Mouse (Mus musculus): ENCODE data around the gene Yrdc. TPM values are rescaled to one million over a fixed set of nuclear protein-coding genes. Genes with fewer than 3 reads are reported as not detected.

The Yrdc gene
- polyA plus RNA-seq, 1 experiment from 2014 or later, result 37.6 TPM

GRCm38 (mm10) chr4:124893769-124894168 lies 43.3 kb downstream of the Yrdc start:
- H3K27me3 ChIP-seq, result peaks cover 77% of the 10 kb centered on the region
- WGBS, result 26% methylated on average over 6 of the region's 6 CpGs

DNA sequence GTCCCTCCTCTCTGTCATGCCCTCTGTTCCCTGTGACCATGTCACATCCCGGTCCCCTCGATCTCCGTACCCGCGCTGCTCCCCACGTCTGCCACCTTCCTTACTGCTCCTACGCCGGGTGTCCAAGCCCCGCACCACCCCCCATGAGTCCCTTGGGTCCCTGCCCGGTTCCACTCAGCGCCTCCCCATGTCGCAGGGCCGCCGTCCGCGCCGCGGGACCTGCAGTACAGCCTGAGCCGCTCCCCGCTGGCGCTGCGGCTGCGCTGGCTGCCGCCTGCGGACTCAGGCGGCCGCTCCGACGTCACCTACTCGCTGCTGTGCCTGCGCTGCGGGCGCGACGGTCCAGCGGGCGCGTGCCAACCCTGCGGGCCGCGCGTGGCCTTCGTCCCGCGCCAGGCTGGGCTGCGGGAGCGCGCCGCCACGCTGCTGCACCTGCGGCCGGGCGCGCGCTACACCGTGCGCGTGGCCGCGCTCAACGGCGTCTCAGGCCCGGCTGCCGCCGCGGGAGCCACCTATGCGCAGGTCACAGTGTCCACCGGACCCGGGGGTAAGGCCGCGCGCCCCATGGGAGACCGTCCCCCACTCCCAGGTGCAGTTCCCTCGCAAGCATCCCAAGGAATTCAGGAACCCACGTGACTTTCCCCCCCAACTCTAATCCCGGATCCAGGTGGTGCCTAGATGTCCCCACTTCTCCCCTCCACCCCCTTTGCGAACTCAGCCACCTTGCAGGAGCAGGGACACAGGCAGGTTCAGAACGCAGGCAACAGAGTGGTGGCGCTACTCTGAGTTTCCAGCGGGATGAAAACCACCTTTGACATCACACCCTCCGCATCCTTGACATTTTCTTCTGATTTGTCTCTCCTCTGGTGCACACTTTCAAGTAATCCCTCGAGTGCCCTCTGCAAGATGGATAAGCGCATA lies 44.3 kb downstream of the Yrdc start:
- no peaks in the 10 kb centered on the region for H3K9me3 ChIP-seq (replicated peaks)
- no peaks in the 10 kb centered on the region for H3K36me3 ChIP-seq
- peaks cover 80% of the 10 kb centered on the region for H3K27me3 ChIP-seq
- H3K4me3 ChIP-seq (replicated peaks), result peak overlapping the region; percentile 43
- no peak overlapping the region for H3K9ac ChIP-seq
- no peak overlapping the region for H3K27ac ChIP-seq (replicated peaks)
- 1% methylated on average over 83 of the region's 83 CpGs for WGBS
- peaks cover 10% of the 10 kb centered on the region for H3K4me1 ChIP-seq
- no peak for ATAC-seq (ENCODE audit: insufficient number of reproducible peaks, low FRiP score, low TSS enrichment, low read depth)
- H3K4me2 ChIP-seq (replicated peaks), result peak overlapping the region; percentile 68

More at GRCm38 (mm10) chr4:124893769-124894168, 43.3 kb downstream of the Yrdc start:
- Histone ChIP-seq H3K36me3 (no peaks in the 10 kb centered on the region), H3K4me3 (replicated peaks) (no peak overlapping the region), H3K4me1 (peaks cover 10% of the 10 kb centered on the region), H3K4me2 (replicated peaks) (no peak overlapping the region), H3K9ac (no peak overlapping the region), H3K9me3 (replicated peaks) (no peaks in the 10 kb centered on the region), H3K27ac (replicated peaks) (no peak overlapping the region)
- no peak for ATAC-seq (ENCODE audit: insufficient number of reproducible peaks, low FRiP score, low TSS enrichment, low read depth)

DNA sequence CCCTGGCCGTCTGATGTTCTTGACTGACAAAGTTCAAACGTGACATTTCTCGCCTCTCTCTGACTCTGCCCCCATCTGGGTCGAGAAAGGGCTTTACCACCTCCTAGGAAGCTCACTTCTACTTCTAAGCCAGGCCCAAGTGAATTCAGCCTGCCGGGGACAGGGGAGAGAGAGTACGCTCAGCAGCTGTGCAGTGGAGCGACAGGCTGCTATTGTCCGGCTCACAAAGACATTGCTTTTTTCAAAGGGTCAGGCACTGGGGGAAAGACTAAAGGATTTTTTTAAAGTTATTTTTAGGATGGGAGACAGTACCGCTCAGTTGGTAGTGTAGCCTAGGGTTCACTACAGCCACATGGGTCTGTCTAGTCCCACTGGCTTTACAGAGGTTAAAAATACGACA lies 47.9 kb downstream of the Yrdc start:
- Histone ChIP-seq H3K9ac (no peak overlapping the region), H3K27ac (replicated peaks) (no peak overlapping the region), H3K36me3 (no peaks in the 10 kb centered on the region), H3K4me3 (replicated peaks) (no peak overlapping the region), H3K9me3 (replicated peaks) (no peaks in the 10 kb centered on the region), H3K4me1 (peaks cover 10% of the 10 kb centered on the region), H3K27me3 (peaks cover 57% of the 10 kb centered on the region), H3K4me2 (replicated peaks) (no peak overlapping the region)
- ATAC-seq (ENCODE audit: insufficient number of reproducible peaks, low FRiP score, low TSS enrichment, low read depth), result no peak
- 51% methylated on average over 10 of the region's 10 CpGs for WGBS

GRCm38 (mm10) chr4:124899906-124900305 lies 49.4 kb downstream of the Yrdc start:
- H3K27ac ChIP-seq (replicated peaks), result no peak overlapping the region
- no peak overlapping the region for H3K9ac ChIP-seq
- peaks cover 4% of the 10 kb centered on the region for H3K4me1 ChIP-seq
- H3K4me2 ChIP-seq (replicated peaks), result no peak overlapping the region
- 36% methylated on average over 5 of the region's 5 CpGs for WGBS
- H3K27me3 ChIP-seq, result peaks cover 42% of the 10 kb centered on the region
- no peak overlapping the region for H3K4me3 ChIP-seq (replicated peaks)
- no peaks in the 10 kb centered on the region for H3K9me3 ChIP-seq (replicated peaks)
- no peaks in the 10 kb centered on the region for H3K36me3 ChIP-seq
- ATAC-seq (ENCODE audit: insufficient number of reproducible peaks, low FRiP score, low TSS enrichment, low read depth), result no peak

Other genes with a start within 250 kb of the Yrdc start
- 0.25 and 0.66 TPM in 2 replicates for gene 3100002H09Rik, start 239.9 kb upstream of the Yrdc start, polyA plus RNA-seq (2015; fragmentation: Nextera tagmentation; extraction: Ambion mirVana)
- 4.4 and 4.9 TPM in 2 replicates for gene Pou3f1, start 193.9 kb upstream of the Yrdc start, polyA plus RNA-seq (2015; fragmentation: Nextera tagmentation; extraction: Ambion mirVana)
- 68.9 and 71.3 TPM in 2 replicates for gene Utp11, start 157.1 kb upstream of the Yrdc start, polyA plus RNA-seq (2015; fragmentation: Nextera tagmentation; extraction: Ambion mirVana)
- gene Fhl3, start 150.0 kb upstream of the Yrdc start, polyA plus RNA-seq (2015; fragmentation: Nextera tagmentation; extraction: Ambion mirVana), result 17.3 and 17.8 TPM in 2 replicates
- gene Sf3a3, start 135.9 kb upstream of the Yrdc start, polyA plus RNA-seq (2015; fragmentation: Nextera tagmentation; extraction: Ambion mirVana), result 138 and 141 TPM in 2 replicates
- 29.2 and 30.9 TPM in 2 replicates for gene Inpp5b, start 108.8 kb upstream of the Yrdc start, polyA plus RNA-seq (2015; fragmentation: Nextera tagmentation; extraction: Ambion mirVana)
- 10.9 and 11.2 TPM in 2 replicates for gene Mtf1, start 48.6 kb upstream of the Yrdc start, polyA plus RNA-seq (2015; fragmentation: Nextera tagmentation; extraction: Ambion mirVana)
- gene 1110065P20Rik, start 517 bp downstream of the Yrdc start, polyA plus RNA-seq (2015; fragmentation: Nextera tagmentation; extraction: Ambion mirVana), result 57.9 and 59.1 TPM in 2 replicates
- 1.2 and 1.5 TPM in 2 replicates for gene Maneal, start 11.5 kb downstream of the Yrdc start, polyA plus RNA-seq (2015; fragmentation: Nextera tagmentation; extraction: Ambion mirVana)
- gene Epha10, start 30.2 kb downstream of the Yrdc start, polyA plus RNA-seq (2015; fragmentation: Nextera tagmentation; extraction: Ambion mirVana), result 0.04 and 0.09 TPM in 2 replicates
- gene 9930104L06Rik, start 86.4 kb downstream of the Yrdc start, polyA plus RNA-seq (2015; fragmentation: Nextera tagmentation; extraction: Ambion mirVana), result 12.4 and 16.7 TPM in 2 replicates
- 100.0 and 102 TPM in 2 replicates for gene Cdca8, start 88.6 kb downstream of the Yrdc start, polyA plus RNA-seq (2015; fragmentation: Nextera tagmentation; extraction: Ambion mirVana)
- 21.7 and 23.5 TPM in 2 replicates for gene Rspo1, start 135.8 kb downstream of the Yrdc start, polyA plus RNA-seq (2015; fragmentation: Nextera tagmentation; extraction: Ambion mirVana)
- 85.9 and 102 TPM in 2 replicates for gene Gnl2, start 165.9 kb downstream of the Yrdc start, polyA plus RNA-seq (2015; fragmentation: Nextera tagmentation; extraction: Ambion mirVana)
- gene Dnali1, start 215.0 kb downstream of the Yrdc start, polyA plus RNA-seq (2015; fragmentation: Nextera tagmentation; extraction: Ambion mirVana), result 4.8 and 9.3 TPM in 2 replicates
- 31.0 and 31.9 TPM in 2 replicates for gene Snip1, start 216.0 kb downstream of the Yrdc start, polyA plus RNA-seq (2015; fragmentation: Nextera tagmentation; extraction: Ambion mirVana)
- gene Meaf6, start 234.5 kb downstream of the Yrdc start, polyA plus RNA-seq (2015; fragmentation: Nextera tagmentation; extraction: Ambion mirVana), result 56.3 and 59.1 TPM in 2 replicates